Comparison of ENCODE assay signal across 9 mouse cellular contexts in the genomic region with DNA sequence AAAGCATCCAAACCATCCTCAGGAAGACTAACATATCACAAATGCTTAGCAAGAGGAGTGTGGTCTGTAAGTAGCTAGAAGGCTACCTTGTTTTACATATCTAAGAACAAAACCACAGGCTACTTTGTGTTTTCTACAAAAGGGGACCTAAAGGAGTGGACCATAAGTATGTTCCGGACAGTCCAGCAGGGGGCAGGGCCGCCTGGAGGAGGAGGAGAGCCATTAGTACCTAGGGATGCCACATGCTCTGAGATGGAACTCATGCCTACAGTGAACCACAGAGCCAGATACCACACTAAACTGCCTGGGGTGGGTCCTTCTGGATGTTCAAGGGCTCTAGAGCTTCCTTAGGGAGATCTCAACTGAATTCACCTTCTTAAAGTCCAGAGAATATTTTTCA. TPM values are rescaled to one million over a fixed set of nuclear protein-coding genes. Genes with fewer than 3 reads are reported as not detected.
DNase-seq lines count a peak whose midpoint lies in the region; ATAC-seq and TF ChIP-seq lines count a peak whose summit lies in the region.
"Had no signal": no experiment of that assay in that cellular context is flagged by ENCODE, and none has a peak within 500 bp of the region (broad histone marks: within the 10 kb centered on the region; RNA-seq: fewer than 3 reads in every experiment).

No protein-coding gene starts in this region.

- H3K4me2 ChIP-seq in midbrain, embryonic 11.5 days, result no peak overlapping the region
- no peak overlapping the region for H3K4me2 ChIP-seq in midbrain, embryonic 16.5 days (ENCODE audit: low read length)
- no peak overlapping the region for H3K4me2 ChIP-seq in liver, postnatal 0 days (ENCODE audit: low read depth, low read length)

- no peaks in the 10 kb centered on the region for H3K9me3 ChIP-seq in midbrain, embryonic 11.5 days (ENCODE audit: control insufficient read depth, low read length)
- no peaks in the 10 kb centered on the region for H3K9me3 ChIP-seq in midbrain, embryonic 16.5 days (replicated peaks; ENCODE audit: control insufficient read depth, low read length, poor library complexity, severe bottlenecking)
- no peaks in the 10 kb centered on the region for H3K9me3 ChIP-seq in liver, postnatal 0 days (ENCODE audit: low read length)

- TF ChIP-seq POLR2A in embryonic fibroblast, embryonic 13.5 days (IDR thresholded peaks at IDR 0.05; ENCODE audit: low read depth, low read length), result no peak

- peaks cover 8% of the 10 kb centered on the region for H3K4me1 ChIP-seq in midbrain, embryonic 11.5 days (ENCODE audit: control insufficient read depth, insufficient read depth, low read length)
- no peaks in the 10 kb centered on the region for H3K4me1 ChIP-seq in midbrain, embryonic 16.5 days (ENCODE audit: control insufficient read depth, insufficient read depth, low read length)
- H3K4me1 ChIP-seq in embryonic fibroblast, embryonic 13.5 days (ENCODE audit: control insufficient read depth, insufficient read depth, low read length), result no peaks in the 10 kb centered on the region
- no peaks in the 10 kb centered on the region for H3K4me1 ChIP-seq in liver, postnatal 0 days (ENCODE audit: insufficient read depth)

- no peak overlapping the region for H3K4me3 ChIP-seq in midbrain, embryonic 11.5 days (ENCODE audit: low read depth, low read length)
- H3K4me3 ChIP-seq in midbrain, embryonic 16.5 days (ENCODE audit: low read depth, low read length), result no peak overlapping the region
- no peak overlapping the region for H3K4me3 ChIP-seq in embryonic fibroblast, embryonic 13.5 days (ENCODE audit: insufficient read depth, low read length)
- no peak overlapping the region for H3K4me3 ChIP-seq in liver, postnatal 0 days (ENCODE audit: low read depth, low read length)
- H3K4me3 ChIP-seq: myocyte had no signal

- H3K27me3 ChIP-seq in midbrain, embryonic 11.5 days (ENCODE audit: control insufficient read depth, insufficient read depth, low read length), result no peaks in the 10 kb centered on the region
- H3K27me3 ChIP-seq in midbrain, embryonic 16.5 days (ENCODE audit: control insufficient read depth, insufficient read depth, low read depth, low read length), result no peaks in the 10 kb centered on the region
- H3K27me3 ChIP-seq in liver, postnatal 0 days (ENCODE audit: insufficient read depth, low read length), result no peaks in the 10 kb centered on the region

- no peak overlapping the region for H3K27ac ChIP-seq in midbrain, embryonic 11.5 days (ENCODE audit: low read depth, low read length)
- no peak overlapping the region for H3K27ac ChIP-seq in midbrain, embryonic 16.5 days (ENCODE audit: low read length)
- no peak overlapping the region for H3K27ac ChIP-seq in embryonic fibroblast, embryonic 13.5 days (ENCODE audit: insufficient read depth, low read length)
- no peak overlapping the region for H3K27ac ChIP-seq in liver, postnatal 0 days (ENCODE audit: low read depth)

- intact Hi-C loops in left cerebral cortex, postnatal 25 days (cut with DNase I), result no loop called here

- WGBS in midbrain, embryonic 11.5 days, result 48% methylated on average over 2 of the region's 2 CpGs
- 45% methylated on average over 2 of the region's 2 CpGs for WGBS in midbrain, embryonic 16.5 days
- WGBS in liver, postnatal 0 days (ENCODE audit: insufficient replicate concordance), result 53% methylated on average over 2 of the region's 2 CpGs

- H3K36me3 ChIP-seq in midbrain, embryonic 11.5 days (ENCODE audit: control insufficient read depth, insufficient read depth, low read length), result peaks cover 2% of the 10 kb centered on the region; the same call in 1 of the 2 replicates
- peaks cover 35% of the 10 kb centered on the region for H3K36me3 ChIP-seq in midbrain, embryonic 16.5 days (ENCODE audit: control insufficient read depth, insufficient read depth, low read length)
- peaks cover 22% of the 10 kb centered on the region for H3K36me3 ChIP-seq in liver, postnatal 0 days (replicated peaks; ENCODE audit: insufficient read depth, low read length)

- peak; percentile 52; the same call in 1 of the 2 replicates for TF ChIP-seq CTCF in embryonic fibroblast, embryonic 13.5 days (IDR thresholded peaks at IDR 0.05; ENCODE audit: borderline replicate concordance, insufficient read depth, low read length)
- TF ChIP-seq CTCF in liver, postnatal 0 days (IDR thresholded peaks at IDR 0.05; ENCODE audit: low read depth), result peak; percentile 76

- no peak for ATAC-seq in CD4-positive, CD25-positive, alpha-beta regulatory T cell, adult 4 months
- no peak for ATAC-seq in midbrain, embryonic 11.5 days (ENCODE audit: low FRiP score)
- no peak for ATAC-seq in midbrain, embryonic 16.5 days
- peak; percentile 50; the same call in 1 of the 2 replicates for ATAC-seq in liver, postnatal 0 days

- no peak for TF ChIP-seq EP300 in liver, postnatal 0 days (IDR thresholded peaks at IDR 0.05; ENCODE audit: low read depth)

- peak; percentile 34 for DNase-seq in CD4-positive, CD25-positive, alpha-beta regulatory T cell, adult 2 months (ENCODE audit: low read depth, low spot score)
- peak; percentile 82 for DNase-seq in midbrain, embryonic 11.5 days (ENCODE audit: low spot score, missing footprints)
- peak; percentile 67 for DNase-seq in liver, postnatal 0 days
- DNase-seq in left cerebral cortex, postnatal 25 days (ENCODE audit: low spot score in 2 of 2), result no peak
- DNase-seq in frontal cortex, postnatal 14 days (ENCODE audit: low spot score in 2 of 2), result no peak

- no peak overlapping the region for H3K9ac ChIP-seq in midbrain, embryonic 11.5 days (ENCODE audit: low read length)
- H3K9ac ChIP-seq in midbrain, embryonic 16.5 days (ENCODE audit: low read depth, low read length), result no peak overlapping the region
- H3K9ac ChIP-seq in liver, postnatal 0 days (replicated peaks), result no peak overlapping the region

RNA-seq across cellular contexts. Expression of a gene that starts 14.3 kb away (rescaled TPM):
- 10 to 100 TPM; 22.6 to 27.8 TPM for polyA plus RNA-seq in CD4-positive, CD25-positive, alpha-beta regulatory T cell, adult 4 months (2017; shearing (Covaris generic))
- polyA plus RNA-seq in midbrain, embryonic 11.5 days (2014; fragmentation: Nextera tagmentation; extraction: Ambion mirVana), result 42.0 and 42.6 TPM in 2 replicates
- 40.7 and 43.7 TPM in 2 replicates for polyA plus RNA-seq in midbrain, embryonic 16.5 days (2015; fragmentation: Nextera tagmentation; extraction: Ambion mirVana)
- 18.7 and 21.9 TPM in 2 replicates for polyA plus RNA-seq in embryonic fibroblast, embryonic 13.5 days (2011; ENCODE audit: insufficient read length, low read depth, missing spikeins)
- 17.6 and 18.7 TPM in 2 replicates for polyA plus RNA-seq in liver, postnatal 0 days (2015; fragmentation: Nextera tagmentation; extraction: Ambion mirVana)
- 10 to 100 TPM; 22.2 to 23.1 TPM for total RNA-seq in left cerebral cortex, postnatal 25 days (2021)

RNA-seq across cellular contexts. Expression of a gene that starts 14.4 kb away (rescaled TPM):
- under 1 TPM; 0.50 to 0.58 TPM for polyA plus RNA-seq in CD4-positive, CD25-positive, alpha-beta regulatory T cell, adult 4 months (2017; shearing (Covaris generic))
- 7.3 and 10.0 TPM in 2 replicates for polyA plus RNA-seq in midbrain, embryonic 11.5 days (2014; fragmentation: Nextera tagmentation; extraction: Ambion mirVana)
- polyA plus RNA-seq in midbrain, embryonic 16.5 days (2015; fragmentation: Nextera tagmentation; extraction: Ambion mirVana), result 21.1 and 24.0 TPM in 2 replicates
- 0.61 and 0.94 TPM in 2 replicates for polyA plus RNA-seq in embryonic fibroblast, embryonic 13.5 days (2011; ENCODE audit: insufficient read length, low read depth, missing spikeins)
- polyA plus RNA-seq in liver, postnatal 0 days (2015; fragmentation: Nextera tagmentation; extraction: Ambion mirVana), result 0.15 and 0.31 TPM in 2 replicates
- 10 to 100 TPM; 11.3 to 11.6 TPM for total RNA-seq in left cerebral cortex, postnatal 25 days (2021)

RNA-seq across cellular contexts. Expression of a gene that starts 30.5 kb away (rescaled TPM):
- polyA plus RNA-seq in CD4-positive, CD25-positive, alpha-beta regulatory T cell, adult 4 months (2017; shearing (Covaris generic)), result 10 to 100 TPM; 44.8 to 69.0 TPM
- polyA plus RNA-seq in midbrain, embryonic 11.5 days (2014; fragmentation: Nextera tagmentation; extraction: Ambion mirVana), result 121 and 122 TPM in 2 replicates
- 59.4 and 73.1 TPM in 2 replicates for polyA plus RNA-seq in midbrain, embryonic 16.5 days (2015; fragmentation: Nextera tagmentation; extraction: Ambion mirVana)
- 39.1 and 46.0 TPM in 2 replicates for polyA plus RNA-seq in embryonic fibroblast, embryonic 13.5 days (2011; ENCODE audit: insufficient read length, low read depth, missing spikeins)
- polyA plus RNA-seq in liver, postnatal 0 days (2015; fragmentation: Nextera tagmentation; extraction: Ambion mirVana), result 19.0 and 22.7 TPM in 2 replicates
- total RNA-seq in left cerebral cortex, postnatal 25 days (2021), result 10 to 100 TPM; 37.8 to 38.7 TPM

Comparison
In these comparisons a context has a peak if more than half of its experiments do, and no peak if none do; other contexts are left out.
1. DNase-seq: peak in CD4-positive, CD25-positive, alpha-beta regulatory T cell, adult 2 months (single experiment), midbrain, embryonic 11.5 days (single experiment) and liver, postnatal 0 days (single experiment); none in left cerebral cortex, postnatal 25 days (0 of 2) and frontal cortex, postnatal 14 days (0 of 2).